Mouse (Mus musculus) liver, embryonic 14.5 days (tissue): Measurements from ENCODE around the gene Fgd6.

Experiments used
- CTCF ChIP-seq: IDR thresholded peaks from 2 replicates; pipeline ENCODE4 v1.5.1; 2016; ENCODE audit warnings: antibody characterized with exemption, low read depth, control low read depth
- EP300 ChIP-seq: IDR thresholded peaks from 2 replicates; pipeline ENCODE4 v1.6.1; 2016; ENCODE audit warnings: antibody characterized with exemption, low read depth

DNA sequence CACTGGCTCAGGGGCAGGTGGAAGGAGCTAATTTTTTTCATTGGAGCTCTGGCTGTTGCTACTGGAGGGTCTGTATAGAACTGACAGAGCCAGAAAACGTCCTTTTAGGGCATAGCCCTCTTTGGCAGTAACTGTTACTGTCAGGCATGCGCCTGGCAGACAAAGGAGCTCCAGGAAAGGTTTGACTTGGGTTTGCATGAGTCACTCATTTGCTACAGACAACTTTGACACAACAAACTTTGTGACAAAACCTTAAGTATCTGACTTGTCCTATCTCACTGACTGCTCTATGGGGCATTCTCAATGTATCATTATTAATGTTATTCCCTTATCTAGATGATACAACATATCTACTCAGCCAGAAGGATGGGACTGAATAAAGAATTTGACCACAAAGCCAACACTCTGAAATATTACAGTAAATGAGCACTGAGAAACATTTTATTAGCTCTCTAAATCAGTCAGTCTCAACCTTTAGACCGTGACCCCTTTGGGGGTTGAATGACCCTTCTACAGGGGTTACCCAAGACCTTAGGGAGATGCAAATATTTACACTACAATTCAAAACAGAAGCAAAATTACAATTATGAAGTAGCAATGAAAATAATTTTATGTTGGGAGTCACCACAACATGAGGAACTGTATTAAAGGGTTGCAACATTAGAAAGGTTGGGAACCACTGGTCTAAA, 25.7 kb upstream of the Fgd6 start:
- TF ChIP-seq CTCF (no peak), EP300 (no peak)
